Mouse (Mus musculus) heart, postnatal 0 days (tissue): ENCODE data around the gene Gpc5.

Experiments
- CTCF ChIP-seq: IDR thresholded peaks from 2 replicates; pipeline ENCODE4 v1.5.1; 2016; ENCODE audit warnings: antibody characterized with exemption, control low read depth, low read depth
- EP300 ChIP-seq: IDR thresholded peaks from 2 replicates; pipeline ENCODE4 v1.6.1; 2016; ENCODE audit warnings: antibody characterized with exemption, low read depth

GRCm38 (mm10) chr14:116162586-116162985, 1070.6 kb downstream of the Gpc5 start:
- TF ChIP-seq CTCF (no peak), EP300 (no peak)
